Mouse (Mus musculus) stomach, embryonic 15.5 days (tissue): ENCODE measurements around the gene Rnasek. TPM values are rescaled to one million over a fixed set of nuclear protein-coding genes. Genes with fewer than 3 reads are reported as not detected.

Source experiments
- ATAC-seq: fragments of 200-750 bp; cut with Nextera tagmentation; 2 replicates; pipeline ENCODE4 v1.8.0; 2017; ENCODE audit warnings: low read depth, moderate number of reproducible peaks, moderate TSS enrichment; ENCODE audit not compliant: insufficient read depth, low FRiP score
- H3K27ac ChIP-seq: fragments of 300-500 bp; sonication (generic); 2 replicates; pipeline ENCODE4 v1.5.1; 2015; ENCODE audit warnings: mild to moderate bottlenecking, inconsistent platforms
- H3K27me3 ChIP-seq: fragments of 300-500 bp; sonication (generic); replicated peaks from 2 replicates; pipeline ENCODE4 v1.6.1; 2015; ENCODE audit warnings: inconsistent platforms
- H3K36me3 ChIP-seq: fragments of 300-500 bp; sonication (generic); 2 replicates; pipeline ENCODE4 v1.6.1; 2015; ENCODE audit warnings: inconsistent platforms
- H3K4me1 ChIP-seq: fragments of 300-500 bp; sonication (generic); 2 replicates; pipeline ENCODE4 v1.6.1; 2015; ENCODE audit warnings: inconsistent platforms
- H3K4me2 ChIP-seq: fragments of 300-500 bp; sonication (generic); 2 replicates; pipeline ENCODE4 v1.6.1; 2015; ENCODE audit warnings: mild to moderate bottlenecking, inconsistent platforms
- H3K4me3 ChIP-seq: fragments of 300-500 bp; sonication (generic); replicated peaks from 2 replicates; pipeline ENCODE4 v1.5.1; 2015; ENCODE audit warnings: inconsistent platforms
- H3K9ac ChIP-seq: fragments of 300-500 bp; sonication (generic); 2 replicates; pipeline ENCODE4 v1.6.1; 2015; ENCODE audit warnings: inconsistent platforms
- H3K9me3 ChIP-seq: fragments of 300-500 bp; sonication (generic); 2 replicates; pipeline ENCODE4 v1.6.1; 2016; ENCODE audit warnings: inconsistent platforms
- WGBS: fragments of 180-500 bp; shearing (Covaris S2); methylation state at CpG from one replicate; pipeline ENCODE4 v1.1.7; 2015; 5-methylcytosine and 5-hydroxymethylcytosine counted together
- polyA plus RNA-seq: library from polyadenylated mRNA; unstranded; fragments of >200 nt; fragmentation: Nextera tagmentation; extraction: Ambion mirVana; gene quantifications from 2 replicates; pipeline ENCODE4 v1.2.1, GENCODE M21; 2015

Rnasek gene
- polyA plus RNA-seq, 1 experiment from 2014 or later = 222 TPM

- ATAC-seq = no peak
- Histone ChIP-seq H3K9ac (no peak overlapping the region), H3K4me1 (peaks cover 26% of the 10 kb centered on the region), H3K27me3 (no peaks in the 10 kb centered on the region), H3K9me3 (no peaks in the 10 kb centered on the region), H3K4me3 (no peak overlapping the region), H3K4me2 (no peak overlapping the region), H3K36me3 (0 out of 2 replicates have a peak, but pooled peaks cover 6% of the 10 kb centered on the region), H3K27ac (no peak overlapping the region)
- 94% methylated on average over 12 of the region's 12 CpGs for WGBS
Observed at GRCm38 (mm10) chr11:70235254-70235900, 4.3 kb downstream of the Rnasek start.

- Histone ChIP-seq H3K27me3 (no peaks in the 10 kb centered on the region; the same call in 1 of the 2 replicates), H3K36me3 (0 out of 2 replicates have a peak, but pooled peaks cover 6% of the 10 kb centered on the region), H3K4me3 (no peak overlapping the region), H3K4me2 (no peak overlapping the region), H3K27ac (0 out of 2 replicates have a peak overlapping the region, but pooled peaks have one; percentile 4), H3K9me3 (no peaks in the 10 kb centered on the region), H3K4me1 (peaks cover 32% of the 10 kb centered on the region), H3K9ac (no peak overlapping the region)
- 83% methylated on average over 8 of the region's 8 CpGs for WGBS
- ATAC-seq = no peak
Observed at GRCm38 (mm10) chr11:70234497-70234896, 5.1 kb downstream of the Rnasek start.

DNA sequence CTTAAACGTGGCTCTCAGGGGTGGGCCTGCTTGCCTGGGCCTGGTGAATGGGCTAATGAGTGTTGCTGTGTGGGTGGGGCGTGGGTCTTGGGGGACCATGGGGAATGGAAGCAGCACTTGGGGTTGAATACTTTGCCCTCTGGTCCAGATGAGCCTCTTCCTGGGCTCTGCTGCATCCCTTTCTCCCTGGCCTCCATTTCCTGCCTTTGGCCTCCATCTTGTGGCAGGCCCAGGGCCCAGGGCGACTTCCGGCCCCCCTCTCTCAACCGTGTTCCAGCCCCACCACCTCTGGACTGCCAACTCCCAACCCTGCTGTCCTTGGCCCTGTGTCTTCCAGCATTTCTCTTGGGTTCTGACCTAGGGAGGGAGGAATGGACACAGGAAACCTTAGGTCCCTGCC, 5.6 kb downstream of the Rnasek start:
- 0 out of 2 replicates have a peak overlapping the region, but pooled peaks have one; percentile 4 for H3K27ac ChIP-seq
- no peak overlapping the region for H3K4me3 ChIP-seq
- H3K9ac ChIP-seq = no peak overlapping the region
- 0 out of 2 replicates have a peak, but pooled peaks cover 6% of the 10 kb centered on the region for H3K36me3 ChIP-seq
- no peak overlapping the region for H3K4me2 ChIP-seq
- H3K27me3 ChIP-seq = peaks cover 4% of the 10 kb centered on the region; the same call in 1 of the 2 replicates
- no peak for ATAC-seq
- WGBS = 59% methylated on average over 5 of the region's 5 CpGs
- peaks cover 37% of the 10 kb centered on the region for H3K4me1 ChIP-seq
- H3K9me3 ChIP-seq = no peaks in the 10 kb centered on the region

DNA sequence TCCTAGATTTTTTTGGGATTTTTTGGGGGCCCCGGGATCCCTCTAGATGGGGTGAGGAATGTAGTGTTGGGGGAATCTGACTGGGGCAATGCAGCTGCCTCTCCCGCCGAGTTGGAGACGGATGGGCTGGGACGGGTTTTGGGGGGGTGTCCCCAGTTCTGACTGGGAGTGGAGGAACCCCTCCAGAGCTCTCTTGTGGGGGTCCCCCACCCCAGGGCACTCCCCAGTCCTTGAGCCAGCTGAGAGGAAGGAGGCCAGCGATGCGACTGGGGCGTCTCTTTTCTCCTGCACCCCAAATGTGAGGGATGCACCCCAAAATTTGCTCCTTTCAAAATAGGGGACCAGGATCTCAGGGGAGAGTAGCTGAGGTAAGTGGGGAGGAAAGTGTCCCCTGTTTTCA, 6.6 kb downstream of the Rnasek start:
- 0 out of 2 replicates have a peak, but pooled peaks cover 6% of the 10 kb centered on the region for H3K36me3 ChIP-seq
- H3K4me2 ChIP-seq = peak overlapping the region; percentile 54
- 35% methylated on average over 8 of the region's 8 CpGs for WGBS
- H3K4me1 ChIP-seq = peaks cover 40% of the 10 kb centered on the region
- H3K9me3 ChIP-seq = no peaks in the 10 kb centered on the region
- H3K4me3 ChIP-seq = peak overlapping the region; percentile 37
- H3K27ac ChIP-seq = no peak overlapping the region
- ATAC-seq = no peak
- peaks cover 9% of the 10 kb centered on the region for H3K27me3 ChIP-seq
- H3K9ac ChIP-seq = no peak overlapping the region; the same call in 1 of the 2 replicates

- Histone ChIP-seq H3K27ac (0 out of 2 replicates have a peak overlapping the region, but pooled peaks have one; percentile 35), H3K27me3 (peaks cover 13% of the 10 kb centered on the region), H3K4me2 (peak overlapping the region; percentile 54), H3K36me3 (0 out of 2 replicates have a peak, but pooled peaks cover 6% of the 10 kb centered on the region), H3K9ac (no peak overlapping the region; the same call in 1 of the 2 replicates), H3K4me3 (peak overlapping the region; percentile 37), H3K4me1 (peaks cover 40% of the 10 kb centered on the region), H3K9me3 (no peaks in the 10 kb centered on the region)
- no peak for ATAC-seq
- WGBS = 7% methylated on average over 9 of the region's 10 CpGs
Observed at GRCm38 (mm10) chr11:70232546-70232945, 7.1 kb downstream of the Rnasek start.

DNA sequence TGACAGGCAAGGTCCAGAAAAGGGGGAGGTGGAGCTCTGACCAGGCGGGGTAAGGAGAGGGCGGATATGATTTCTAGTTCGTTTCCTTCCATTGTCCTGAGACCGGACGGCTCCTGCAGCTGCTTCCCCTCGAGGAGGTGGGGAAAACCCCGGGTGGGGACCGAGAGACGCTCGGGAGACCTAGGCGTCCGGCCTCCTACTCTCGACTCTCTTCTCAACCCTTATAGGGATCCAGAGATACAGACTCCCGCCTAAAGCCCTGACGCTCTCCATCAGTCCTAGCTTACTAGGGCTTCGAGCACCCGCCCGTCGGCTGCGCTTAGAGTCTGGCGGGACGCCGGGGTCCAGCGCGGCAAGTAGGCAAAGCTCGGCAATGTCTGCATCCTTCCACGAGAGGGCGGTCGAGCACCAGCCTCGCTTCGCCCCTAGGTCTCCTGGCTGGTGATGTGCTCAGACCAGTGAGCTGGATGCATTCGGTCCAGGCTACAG, 9.4 kb downstream of the Rnasek start:
- peaks cover 40% of the 10 kb centered on the region for H3K4me1 ChIP-seq
- H3K36me3 ChIP-seq = 0 out of 2 replicates have a peak, but pooled peaks cover under 1% of the 10 kb centered on the region
- H3K4me2 ChIP-seq = peak overlapping the region; percentile 58
- peak; percentile 47 for ATAC-seq
- no peak overlapping the region for H3K9ac ChIP-seq
- under 1% methylated on average over 32 of the region's 32 CpGs for WGBS
- H3K9me3 ChIP-seq = no peaks in the 10 kb centered on the region
- H3K27ac ChIP-seq = peak overlapping the region; percentile 81
- peak overlapping the region; percentile 37 for H3K4me3 ChIP-seq
- H3K27me3 ChIP-seq = peaks cover 25% of the 10 kb centered on the region

DNA sequence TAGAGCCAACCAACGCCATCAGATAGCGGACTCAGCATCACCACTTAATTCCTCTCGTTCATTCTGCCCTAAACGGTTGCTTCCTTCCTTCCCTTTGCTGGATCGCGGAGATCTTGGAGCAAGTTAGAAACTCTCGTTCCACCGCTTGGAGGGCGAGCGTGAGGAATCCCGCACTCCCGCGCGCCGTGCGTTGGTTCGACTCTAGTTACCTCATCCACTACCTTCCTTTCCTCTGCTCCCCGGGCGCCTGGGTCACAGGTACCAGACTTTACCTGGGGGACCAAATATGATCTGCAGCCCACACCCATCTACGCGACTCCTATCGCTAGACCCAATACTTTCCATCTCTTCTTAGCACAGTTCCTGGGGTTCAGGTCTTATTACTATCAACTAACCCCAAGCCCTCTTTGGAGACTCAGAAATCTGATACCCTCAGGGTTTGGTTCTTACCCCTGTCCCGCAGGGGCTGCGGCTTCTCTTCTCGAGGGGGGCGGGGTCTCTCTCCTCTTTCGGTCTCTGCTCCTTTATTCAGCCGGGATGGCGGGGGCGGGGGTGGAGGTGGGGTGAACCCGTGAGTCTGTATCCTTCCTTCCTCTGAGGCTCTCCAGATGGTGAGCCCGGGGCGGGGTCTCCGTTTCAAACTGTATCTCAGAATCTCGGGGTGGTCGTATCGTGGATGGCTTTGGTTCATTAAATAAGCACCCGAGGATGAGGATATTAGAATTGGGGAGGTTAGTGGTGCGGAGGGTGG, 10.2 kb downstream of the Rnasek start, which contains the start of gene Bcl6b:
TSS of gene Bcl6b (minus strand) at position 539 of the 751 bp plus-strand sequence.
- ATAC-seq = no peak
- H3K9me3 ChIP-seq = no peaks in the 10 kb centered on the region
- 2% methylated on average over 39 of the region's 39 CpGs for WGBS
- peak within 1 kb of the TSS; percentile 37 for H3K4me3 ChIP-seq
- peaks cover 40% of the 10 kb centered on the region for H3K4me1 ChIP-seq
- H3K36me3 ChIP-seq = no peaks in the 10 kb centered on the region
- H3K4me2 ChIP-seq = peak within 1 kb of the TSS; percentile 58
- peak within 1 kb of the TSS; percentile 81 for H3K27ac ChIP-seq
- peak within 1 kb of the TSS; percentile 4; the same call in 1 of the 2 replicates for H3K9ac ChIP-seq
- H3K27me3 ChIP-seq = peaks cover 25% of the 10 kb centered on the region

- no peak overlapping the region for H3K9ac ChIP-seq
- under 1% methylated on average over 19 of the region's 19 CpGs for WGBS
- H3K4me3 ChIP-seq = peak overlapping the region; percentile 37
- no peaks in the 10 kb centered on the region for H3K36me3 ChIP-seq
- peaks cover 40% of the 10 kb centered on the region for H3K4me1 ChIP-seq
- H3K9me3 ChIP-seq = no peaks in the 10 kb centered on the region
- peak; percentile 54; the same call in 1 of the 2 replicates for ATAC-seq
- H3K27me3 ChIP-seq = peaks cover 25% of the 10 kb centered on the region
- peak overlapping the region; percentile 58 for H3K4me2 ChIP-seq
- peak overlapping the region; percentile 57 for H3K27ac ChIP-seq
Observed at GRCm38 (mm10) chr11:70228828-70229227, 10.8 kb downstream of the Rnasek start.

GRCm38 (mm10) chr11:70227661-70228245, 11.9 kb downstream of the Rnasek start:
- 82% methylated on average over 4 of the region's 4 CpGs for WGBS
- Histone ChIP-seq H3K27ac (no peak overlapping the region), H3K36me3 (no peaks in the 10 kb centered on the region), H3K4me1 (peaks cover 36% of the 10 kb centered on the region), H3K27me3 (peaks cover 25% of the 10 kb centered on the region), H3K4me2 (peak overlapping the region; percentile 58), H3K9ac (no peak overlapping the region), H3K9me3 (no peaks in the 10 kb centered on the region), H3K4me3 (peak overlapping the region; percentile 37; the same call in 1 of the 2 replicates)
- no peak for ATAC-seq

DNA sequence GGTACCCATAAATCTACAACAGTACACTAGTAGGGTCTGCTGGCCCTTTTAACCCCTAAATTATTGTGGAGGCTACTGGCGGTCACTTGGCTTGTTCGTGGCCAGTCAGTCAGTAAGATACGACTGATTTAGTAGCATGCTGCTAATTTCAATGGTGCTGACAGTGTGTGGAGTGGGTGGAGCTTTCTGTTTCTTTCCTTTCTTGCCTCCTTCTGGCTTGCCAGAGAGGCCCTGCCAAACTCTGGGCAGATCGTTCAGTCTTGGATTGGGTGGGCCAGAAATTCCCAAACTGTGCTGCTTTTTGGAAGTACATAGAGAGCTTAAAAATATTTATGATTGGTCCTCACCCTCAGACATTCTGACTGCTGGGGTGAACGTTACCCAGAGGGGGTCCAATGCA, 12.5 kb downstream of the Rnasek start:
- Histone ChIP-seq H3K36me3 (no peaks in the 10 kb centered on the region), H3K27me3 (peaks cover 25% of the 10 kb centered on the region), H3K9ac (no peak overlapping the region), H3K4me1 (peaks cover 40% of the 10 kb centered on the region), H3K27ac (no peak overlapping the region), H3K4me3 (peak overlapping the region; percentile 37), H3K4me2 (peak overlapping the region; percentile 58), H3K9me3 (no peaks in the 10 kb centered on the region)
- no peak for ATAC-seq
- WGBS = 43% methylated on average over 5 of the region's 5 CpGs

DNA sequence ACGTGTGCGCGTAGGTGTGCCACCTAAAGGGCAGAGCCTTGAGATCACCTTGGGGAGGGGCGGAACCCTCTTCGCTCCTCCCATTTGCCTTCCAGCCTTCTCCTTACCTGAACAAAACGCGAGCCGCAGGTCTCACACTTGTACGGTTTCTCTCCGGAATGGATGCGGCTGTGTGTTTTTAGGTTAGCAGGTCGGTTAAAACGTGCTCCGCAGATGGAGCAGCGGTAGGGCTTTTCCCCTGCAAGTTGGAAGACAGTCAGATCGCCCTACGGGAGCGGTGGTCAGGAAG, 13.1 kb downstream of the Rnasek start:
- Histone ChIP-seq H3K4me1 (peaks cover 40% of the 10 kb centered on the region), H3K9ac (no peak overlapping the region), H3K27ac (peak overlapping the region; percentile 55; the same call in 1 of the 2 replicates), H3K4me2 (peak overlapping the region; percentile 58), H3K9me3 (no peaks in the 10 kb centered on the region), H3K27me3 (peaks cover 25% of the 10 kb centered on the region), H3K4me3 (peak overlapping the region; percentile 37), H3K36me3 (no peaks in the 10 kb centered on the region)
- ATAC-seq = no peak
- 17% methylated on average over 18 of the region's 18 CpGs for WGBS
